Mouse (Mus musculus): Measurements from ENCODE around the gene Lss. TPM values are rescaled to one million over a fixed set of nuclear protein-coding genes. Genes with fewer than 3 reads are reported as not detected.
A peak's percentile ranks its signal among the peaks of the same experiment; 100 is the strongest.

Gene Lss
- polyA plus RNA-seq (2012; fragmentation: generic; extraction: Trizol) = 36.0 TPM

DNA sequence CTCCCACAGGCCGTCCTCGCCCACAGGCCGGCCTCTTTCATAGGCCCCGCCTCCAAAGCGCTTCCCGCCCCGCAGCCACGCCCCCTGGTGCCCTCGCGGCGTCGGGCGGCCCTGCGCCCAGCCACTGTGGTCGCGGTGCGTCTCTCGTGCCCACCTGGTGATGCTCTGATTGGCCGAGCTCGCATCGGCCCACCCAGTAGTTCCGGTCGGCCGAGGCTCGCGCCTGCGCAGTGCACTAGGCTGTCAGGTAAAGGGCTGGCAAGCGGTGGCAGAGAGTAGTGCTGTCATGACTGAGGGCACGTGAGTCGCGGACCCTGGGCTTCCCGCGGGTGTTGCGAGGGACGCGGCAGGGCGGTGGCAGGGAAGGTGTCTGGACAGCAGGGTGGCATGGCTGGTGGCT, at the start of gene Lss:
Lss (plus strand) TSS at position 214 of the 400 bp plus-strand sequence.
- peak within 1 kb of the TSS; percentile 72 for H3K4me3 ChIP-seq
- peak within 1 kb of the TSS; percentile 95 for H3K4me2 ChIP-seq (ENCODE audit: low read depth)
- peaks cover 18% of the 10 kb centered on the region for H3K36me3 ChIP-seq (ENCODE audit: control insufficient read depth, insufficient read depth)
- no peak for TF ChIP-seq MAX (IDR thresholded peaks at IDR 0.05; ENCODE audit: low read depth)
- TF ChIP-seq E2F4 (IDR thresholded peaks at IDR 0.05; ENCODE audit: insufficient read depth) = no peak
- peak in 2 of 3 experiments; percentile 13 to 33 for TF ChIP-seq MYOD1 (IDR thresholded peaks at IDR 0.05; ENCODE audit: control insufficient read depth in 1 of 3, insufficient read length in 2 of 3, low read depth in 2 of 3)
- TF ChIP-seq POLR2A (IDR thresholded peaks at IDR 0.05; ENCODE audit: insufficient read length, low read depth) = peak; percentile 89
- peak; percentile 89 for TF ChIP-seq POLR2AphosphoS2 (IDR thresholded peaks at IDR 0.05; ENCODE audit: insufficient read length, low read depth)
- TF ChIP-seq SRF (IDR thresholded peaks at IDR 0.05; ENCODE audit: control insufficient read depth, insufficient read length, low read depth) = peak; percentile 72
- no peak for TF ChIP-seq REST (IDR thresholded peaks at IDR 0.05; ENCODE audit: insufficient read depth, insufficient read length)
- TF ChIP-seq TCF3 (IDR thresholded peaks at IDR 0.05; ENCODE audit: insufficient read length, low read depth) = no peak
- TF ChIP-seq TCF12 (IDR thresholded peaks at IDR 0.05; ENCODE audit: insufficient read depth, poor library complexity, severe bottlenecking) = no peak
- TF ChIP-seq USF1 (IDR thresholded peaks at IDR 0.05; ENCODE audit: low read depth) = no peak
- no peak for TF ChIP-seq CEBPB (IDR thresholded peaks at IDR 0.05; ENCODE audit: insufficient read depth, poor library complexity, severe bottlenecking)
- peak in 2 of 3 experiments; percentile 34 to 43 for TF ChIP-seq MYOG (IDR thresholded peaks at IDR 0.05; ENCODE audit: control insufficient read depth in 1 of 3, insufficient read depth in 1 of 3, insufficient read length in 2 of 3, low read depth in 2 of 3)
- peak within 1 kb of the TSS; percentile 1 for H3ac ChIP-seq (ENCODE audit: control insufficient read depth, insufficient read length)
- H3K79me2 ChIP-seq (ENCODE audit: control insufficient read depth, insufficient read depth) = peaks cover 39% of the 10 kb centered on the region
- H3K27me3 ChIP-seq (ENCODE audit: control insufficient read depth, insufficient read depth, insufficient read length) = no peaks in the 10 kb centered on the region

GRCm38 (mm10) chr10:76486302-76486701, 45.1 kb upstream of the Lss start:
- Histone ChIP-seq H3K4me3 (no peak overlapping the region), H3K27me3 (ENCODE audit: control insufficient read depth, insufficient read depth, insufficient read length) (no peaks in the 10 kb centered on the region), H3ac (ENCODE audit: control insufficient read depth, insufficient read length) (no peak overlapping the region), H3K36me3 (ENCODE audit: control insufficient read depth, insufficient read depth) (peaks cover 27% of the 10 kb centered on the region), H3K4me2 (ENCODE audit: low read depth) (no peak overlapping the region), H3K79me2 (ENCODE audit: control insufficient read depth, insufficient read depth) (no peaks in the 10 kb centered on the region)
- TF ChIP-seq SRF (IDR thresholded peaks at IDR 0.05; ENCODE audit: control insufficient read depth, insufficient read length, low read depth) (no peak), E2F4 (IDR thresholded peaks at IDR 0.05; ENCODE audit: insufficient read depth) (no peak), MYOD1 (IDR thresholded peaks at IDR 0.05; ENCODE audit: control insufficient read depth in 1 of 3, insufficient read length in 2 of 3, low read depth in 2 of 3) (no peak), POLR2AphosphoS2 (IDR thresholded peaks at IDR 0.05; ENCODE audit: insufficient read length, low read depth) (no peak), MYOG (IDR thresholded peaks at IDR 0.05; ENCODE audit: control insufficient read depth in 1 of 3, insufficient read depth in 1 of 3, insufficient read length in 2 of 3, low read depth in 2 of 3) (no peak), TCF12 (IDR thresholded peaks at IDR 0.05; ENCODE audit: insufficient read depth, poor library complexity, severe bottlenecking) (no peak), POLR2A (IDR thresholded peaks at IDR 0.05; ENCODE audit: insufficient read length, low read depth) (no peak), USF1 (IDR thresholded peaks at IDR 0.05; ENCODE audit: low read depth) (no peak), REST (IDR thresholded peaks at IDR 0.05; ENCODE audit: insufficient read depth, insufficient read length) (no peak), TCF3 (IDR thresholded peaks at IDR 0.05; ENCODE audit: insufficient read length, low read depth) (no peak), MAX (IDR thresholded peaks at IDR 0.05; ENCODE audit: low read depth) (no peak), CEBPB (IDR thresholded peaks at IDR 0.05; ENCODE audit: insufficient read depth, poor library complexity, severe bottlenecking) (no peak)

DNA sequence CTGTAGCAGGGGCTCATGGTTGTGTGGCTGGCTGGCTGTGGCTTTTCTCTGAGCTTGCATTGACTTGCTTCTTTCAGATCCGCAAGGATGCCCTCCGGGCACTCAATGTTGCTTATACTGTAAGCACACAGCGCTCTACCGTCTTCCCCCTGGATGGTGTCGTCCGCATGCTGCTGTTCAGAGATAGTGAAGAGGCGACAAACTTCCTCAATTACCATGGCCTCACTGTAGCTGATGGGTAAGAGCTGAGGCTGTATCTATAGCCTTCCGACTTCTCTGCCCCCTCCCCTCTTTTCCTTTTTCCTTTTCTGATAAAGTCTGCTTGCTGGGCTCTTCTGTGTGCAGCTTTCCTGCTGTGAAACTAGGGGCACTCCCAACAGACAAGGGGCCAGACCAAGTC, 43.1 kb upstream of the Lss start:
- no peaks in the 10 kb centered on the region for H3K79me2 ChIP-seq (ENCODE audit: control insufficient read depth, insufficient read depth)
- H3K4me2 ChIP-seq (ENCODE audit: low read depth) = no peak overlapping the region
- H3K27me3 ChIP-seq (ENCODE audit: control insufficient read depth, insufficient read depth, insufficient read length) = no peaks in the 10 kb centered on the region
- H3K4me3 ChIP-seq = no peak overlapping the region
- TF ChIP-seq MYOD1 (IDR thresholded peaks at IDR 0.05; ENCODE audit: control insufficient read depth in 1 of 3, insufficient read length in 2 of 3, low read depth in 2 of 3) (no peak), MYOG (IDR thresholded peaks at IDR 0.05; ENCODE audit: control insufficient read depth in 1 of 3, insufficient read depth in 1 of 3, insufficient read length in 2 of 3, low read depth in 2 of 3) (no peak), MAX (IDR thresholded peaks at IDR 0.05; ENCODE audit: low read depth) (no peak), CEBPB (IDR thresholded peaks at IDR 0.05; ENCODE audit: insufficient read depth, poor library complexity, severe bottlenecking) (no peak)
- H3ac ChIP-seq (ENCODE audit: control insufficient read depth, insufficient read length) = no peak overlapping the region
- peaks cover 21% of the 10 kb centered on the region for H3K36me3 ChIP-seq (ENCODE audit: control insufficient read depth, insufficient read depth)

GRCm38 (mm10) chr10:76489205-76489604, 42.2 kb upstream of the Lss start:
- Histone ChIP-seq H3K79me2 (ENCODE audit: control insufficient read depth, insufficient read depth) (no peaks in the 10 kb centered on the region), H3ac (ENCODE audit: control insufficient read depth, insufficient read length) (no peak overlapping the region), H3K36me3 (ENCODE audit: control insufficient read depth, insufficient read depth) (peaks cover 27% of the 10 kb centered on the region), H3K4me2 (ENCODE audit: low read depth) (no peak overlapping the region), H3K27me3 (ENCODE audit: control insufficient read depth, insufficient read depth, insufficient read length) (no peaks in the 10 kb centered on the region), H3K4me3 (no peak overlapping the region)
- TF ChIP-seq TCF12 (IDR thresholded peaks at IDR 0.05; ENCODE audit: insufficient read depth, poor library complexity, severe bottlenecking) (no peak), MAX (IDR thresholded peaks at IDR 0.05; ENCODE audit: low read depth) (no peak), SRF (IDR thresholded peaks at IDR 0.05; ENCODE audit: control insufficient read depth, insufficient read length, low read depth) (no peak), USF1 (IDR thresholded peaks at IDR 0.05; ENCODE audit: low read depth) (no peak), TCF3 (IDR thresholded peaks at IDR 0.05; ENCODE audit: insufficient read length, low read depth) (no peak), CEBPB (IDR thresholded peaks at IDR 0.05; ENCODE audit: insufficient read depth, poor library complexity, severe bottlenecking) (no peak), MYOG (IDR thresholded peaks at IDR 0.05; ENCODE audit: control insufficient read depth in 1 of 3, insufficient read depth in 1 of 3, insufficient read length in 2 of 3, low read depth in 2 of 3) (no peak), POLR2AphosphoS2 (IDR thresholded peaks at IDR 0.05; ENCODE audit: insufficient read length, low read depth) (no peak), E2F4 (IDR thresholded peaks at IDR 0.05; ENCODE audit: insufficient read depth) (no peak), MYOD1 (IDR thresholded peaks at IDR 0.05; ENCODE audit: control insufficient read depth in 1 of 3, insufficient read length in 2 of 3, low read depth in 2 of 3) (no peak), REST (IDR thresholded peaks at IDR 0.05; ENCODE audit: insufficient read depth, insufficient read length) (no peak), POLR2A (IDR thresholded peaks at IDR 0.05; ENCODE audit: insufficient read length, low read depth) (no peak)

All from myocyte (in vitro differentiated cells).